Mouse (Mus musculus): ENCODE measurements at regions not wholly inside any gene's neighbourhood (a gene's known extent, or its start where the extent isn't known, plus 50 kb on each side); places are given as distances from the start of the nearest gene placed in this dataset.

DNA sequence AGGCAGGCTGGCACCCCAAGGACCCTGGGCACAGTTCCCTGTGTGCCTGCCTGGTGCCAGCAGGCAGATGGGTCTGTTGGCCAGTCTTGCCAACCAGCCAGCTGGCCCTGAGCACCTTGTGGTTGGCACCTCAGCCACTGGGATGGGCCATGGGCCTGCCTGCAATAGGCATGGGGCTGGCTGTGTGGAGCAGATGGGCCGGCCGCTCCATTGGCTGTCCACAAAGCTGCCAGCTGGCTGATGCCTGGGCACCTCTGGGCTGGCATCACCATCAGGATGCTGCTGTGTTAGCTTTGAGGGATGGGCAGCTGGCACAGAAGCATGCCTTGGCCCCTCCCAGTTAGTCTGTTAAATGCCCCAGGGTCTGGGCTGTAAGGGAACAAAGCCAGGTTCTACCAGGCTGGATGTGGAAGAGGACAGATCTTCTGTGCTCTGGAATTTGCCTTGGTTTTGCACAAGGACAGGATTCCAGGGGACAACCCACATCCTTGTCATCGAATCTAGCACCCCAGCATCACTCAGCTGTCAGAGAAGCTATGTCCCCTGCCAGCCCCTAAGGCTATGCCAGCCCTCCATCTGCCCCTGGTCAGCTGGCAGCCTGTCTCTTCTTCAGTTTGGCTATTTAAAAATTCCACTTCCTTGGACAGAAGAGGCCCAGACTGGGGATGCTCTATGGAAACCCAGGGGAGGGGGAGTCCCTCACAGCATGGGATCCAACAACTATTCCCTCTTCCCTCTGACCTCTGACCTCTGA is 201.8 kb downstream of the Gm26897 start:
- H3K27ac ChIP-seq (ENCODE audit: low read depth, low read length): peak overlapping the region; percentile 23; the same call in 1 of the 2 replicates
- DNase-seq (ENCODE audit: low spot score): peak; percentile 78
- no peak overlapping the region for H3K9ac ChIP-seq (ENCODE audit: low read length)
- peak; percentile 88 for ATAC-seq
- H3K4me2 ChIP-seq (ENCODE audit: low read length): no peak overlapping the region
- H3K27me3 ChIP-seq (replicated peaks; ENCODE audit: control insufficient read depth, insufficient read depth, low read length): no peaks in the 10 kb centered on the region
- no peaks in the 10 kb centered on the region for H3K36me3 ChIP-seq (ENCODE audit: control insufficient read depth, insufficient read depth, low read length)
- H3K4me1 ChIP-seq (ENCODE audit: control insufficient read depth, insufficient read depth, low read length): no peaks in the 10 kb centered on the region
- no peak overlapping the region for H3K4me3 ChIP-seq (ENCODE audit: low read depth, low read length)
- 48% methylated on average over 3 of the region's 3 CpGs for WGBS
- H3K9me3 ChIP-seq (replicated peaks; ENCODE audit: control insufficient read depth, low read length): no peaks in the 10 kb centered on the region

DNA sequence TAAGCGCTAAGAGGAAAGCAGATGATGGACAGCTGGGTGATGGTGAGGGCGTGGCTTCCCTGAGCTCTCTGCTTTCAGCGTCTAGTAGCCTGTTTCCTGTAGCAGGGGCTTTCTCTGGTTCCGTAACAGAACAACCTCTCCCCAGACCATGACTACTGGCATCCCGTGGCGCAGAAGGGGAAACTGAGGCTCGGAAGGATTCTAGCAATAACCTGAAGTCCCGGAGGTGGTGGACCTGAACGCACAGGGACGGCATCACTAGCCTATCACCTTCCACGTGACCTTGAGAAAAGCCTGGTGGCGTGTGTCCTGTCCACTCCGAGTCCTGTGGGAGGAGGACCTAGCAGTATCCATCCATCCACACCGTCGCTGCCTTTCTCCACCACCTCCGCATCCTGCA is 208.1 kb downstream of the Gm26897 start:
- H3K9ac ChIP-seq (ENCODE audit: low read length): no peak overlapping the region
- no peak overlapping the region for H3K4me2 ChIP-seq (ENCODE audit: low read length)
- ATAC-seq (no peak), DNase-seq (ENCODE audit: low spot score) (peak; percentile 45)
- 0 out of 2 replicates have a peak overlapping the region, but pooled peaks have one; percentile 23 for H3K27ac ChIP-seq (ENCODE audit: low read depth, low read length)
- no peaks in the 10 kb centered on the region for H3K27me3 ChIP-seq (replicated peaks; ENCODE audit: control insufficient read depth, insufficient read depth, low read length)
- H3K4me3 ChIP-seq (ENCODE audit: low read depth, low read length): no peak overlapping the region
- H3K9me3 ChIP-seq (replicated peaks; ENCODE audit: control insufficient read depth, low read length): no peaks in the 10 kb centered on the region
- H3K4me1 ChIP-seq (ENCODE audit: control insufficient read depth, insufficient read depth, low read length): peaks cover 34% of the 10 kb centered on the region
- no peaks in the 10 kb centered on the region for H3K36me3 ChIP-seq (ENCODE audit: control insufficient read depth, insufficient read depth, low read length)
- 81% methylated on average over 16 of the region's 16 CpGs for WGBS

DNA sequence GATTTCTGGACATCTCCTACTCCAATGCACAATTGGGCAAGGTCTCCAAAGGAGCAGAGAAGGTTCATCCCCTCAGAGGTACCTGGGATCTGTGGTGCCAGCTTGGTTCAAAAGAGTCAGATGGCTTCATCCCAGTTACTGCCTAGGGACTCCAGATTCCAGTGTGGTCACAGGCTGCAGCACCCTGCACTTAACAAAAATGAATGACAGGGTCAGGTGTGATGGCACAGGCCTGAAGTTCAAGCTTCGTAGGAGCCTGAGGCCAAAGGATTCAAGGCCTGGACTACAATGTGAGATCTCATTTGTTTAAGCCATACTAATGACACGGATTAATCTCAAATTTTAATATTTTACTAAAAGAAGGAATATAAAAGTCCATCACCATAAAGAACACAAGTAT is 209.1 kb downstream of the Gm26897 start:
- ATAC-seq (no peak), DNase-seq (ENCODE audit: low spot score) (no peak)
- Histone ChIP-seq H3K36me3 (ENCODE audit: control insufficient read depth, insufficient read depth, low read length) (no peaks in the 10 kb centered on the region), H3K4me2 (ENCODE audit: low read length) (no peak overlapping the region), H3K27me3 (replicated peaks; ENCODE audit: control insufficient read depth, insufficient read depth, low read length) (no peaks in the 10 kb centered on the region), H3K4me3 (ENCODE audit: low read depth, low read length) (no peak overlapping the region), H3K9ac (ENCODE audit: low read length) (0 out of 2 replicates have a peak overlapping the region, but pooled peaks have one; percentile 5), H3K27ac (ENCODE audit: low read depth, low read length) (peak overlapping the region; percentile 92), H3K4me1 (ENCODE audit: control insufficient read depth, insufficient read depth, low read length) (peaks cover 34% of the 10 kb centered on the region), H3K9me3 (replicated peaks; ENCODE audit: control insufficient read depth, low read length) (no peaks in the 10 kb centered on the region)
- WGBS: 84% methylated on average over 2 of the region's 2 CpGs

DNA sequence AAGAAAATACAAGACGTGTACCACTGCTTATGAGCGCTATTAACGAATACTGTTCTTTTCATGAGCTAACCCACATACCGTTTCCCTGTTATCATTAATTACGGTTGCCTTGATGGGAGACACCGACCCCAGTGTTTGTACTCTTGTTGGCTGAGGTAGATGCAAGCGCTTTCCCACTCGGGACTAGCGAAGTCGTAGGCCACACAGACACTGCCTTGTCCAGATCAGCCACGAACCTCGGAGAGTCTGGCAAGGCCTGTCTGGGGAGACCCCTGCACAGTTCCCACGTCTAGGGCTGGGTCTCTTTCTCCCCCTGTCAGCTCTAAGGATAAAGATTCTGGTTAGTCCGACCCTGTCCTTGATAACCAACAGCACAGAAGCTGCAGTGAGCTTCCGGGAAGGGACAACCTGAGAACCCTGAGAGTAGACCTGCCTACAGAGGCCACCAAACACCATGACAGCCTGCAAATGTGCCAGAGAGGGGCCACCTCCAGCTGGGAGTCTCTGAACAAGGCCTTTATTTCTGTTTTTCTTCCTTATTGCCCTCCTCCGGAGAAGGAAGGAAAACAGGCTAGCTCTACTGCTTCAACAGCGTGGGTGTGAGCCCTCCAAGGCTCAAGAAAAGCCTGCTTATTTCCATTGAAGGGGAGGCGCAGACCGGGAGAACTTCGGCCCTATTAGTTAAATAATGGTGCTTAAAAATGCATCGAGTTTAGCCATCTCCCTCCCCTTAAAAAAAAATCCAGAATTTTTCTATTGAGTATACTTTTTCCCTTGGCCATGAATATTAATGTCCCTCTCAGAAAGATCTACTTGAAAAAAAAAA is 209.8 kb downstream of the Gm26897 start:
- Histone ChIP-seq H3K4me1 (ENCODE audit: control insufficient read depth, insufficient read depth, low read length) (peaks cover 34% of the 10 kb centered on the region), H3K36me3 (ENCODE audit: control insufficient read depth, insufficient read depth, low read length) (no peaks in the 10 kb centered on the region), H3K9ac (ENCODE audit: low read length) (peak overlapping the region; percentile 41; the same call in 1 of the 2 replicates), H3K27ac (ENCODE audit: low read depth, low read length) (peak overlapping the region; percentile 92), H3K27me3 (replicated peaks; ENCODE audit: control insufficient read depth, insufficient read depth, low read length) (no peaks in the 10 kb centered on the region), H3K9me3 (replicated peaks; ENCODE audit: control insufficient read depth, low read length) (no peaks in the 10 kb centered on the region), H3K4me3 (ENCODE audit: low read depth, low read length) (no peak overlapping the region), H3K4me2 (ENCODE audit: low read length) (peak overlapping the region; percentile 45)
- WGBS: 14% methylated on average over 21 of the region's 21 CpGs
- peak; percentile 23 for DNase-seq (ENCODE audit: low spot score)
- ATAC-seq: peak; percentile 37

DNA sequence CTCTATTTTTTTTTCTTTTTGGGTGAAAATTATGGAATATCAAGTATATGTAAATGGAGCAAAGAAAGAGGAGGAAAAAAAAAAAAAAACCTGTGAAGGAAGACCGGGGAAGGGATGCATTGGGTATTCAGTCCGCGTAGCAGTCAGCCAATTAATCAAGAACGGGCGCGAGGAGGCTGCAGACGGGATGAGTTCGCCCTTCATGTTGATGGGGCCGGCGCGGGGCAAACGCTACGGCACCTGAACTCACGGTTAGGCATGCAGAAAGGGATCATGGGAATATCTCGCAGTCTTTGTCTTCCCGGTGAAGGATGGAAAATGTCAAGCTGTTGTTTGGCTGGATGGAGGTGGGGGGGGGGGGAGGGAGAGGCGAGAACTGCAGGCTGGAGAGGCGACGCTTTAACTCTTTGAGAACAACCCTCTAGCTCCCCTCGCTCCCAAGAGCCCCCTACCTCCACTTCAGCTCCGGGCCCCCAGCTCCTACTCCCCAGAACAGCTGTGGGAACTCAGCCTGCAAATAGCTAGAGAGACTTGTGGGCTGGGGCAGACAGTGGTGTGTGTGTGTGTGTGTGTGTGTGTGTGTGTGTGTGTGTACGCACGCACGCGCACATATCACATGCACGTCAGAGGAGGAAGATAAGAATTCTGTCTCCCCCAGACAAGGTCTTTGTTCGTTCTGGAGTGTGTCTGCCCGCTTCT is 210.7 kb downstream of the Gm26897 start:
- Histone ChIP-seq H3K4me1 (ENCODE audit: control insufficient read depth, insufficient read depth, low read length) (peaks cover 34% of the 10 kb centered on the region), H3K4me3 (ENCODE audit: low read depth, low read length) (0 out of 2 replicates have a peak overlapping the region, but pooled peaks have one; percentile 6), H3K27ac (ENCODE audit: low read depth, low read length) (peak overlapping the region; percentile 92), H3K4me2 (ENCODE audit: low read length) (peak overlapping the region; percentile 45), H3K36me3 (ENCODE audit: control insufficient read depth, insufficient read depth, low read length) (no peaks in the 10 kb centered on the region), H3K27me3 (replicated peaks; ENCODE audit: control insufficient read depth, insufficient read depth, low read length) (no peaks in the 10 kb centered on the region), H3K9me3 (replicated peaks; ENCODE audit: control insufficient read depth, low read length) (no peaks in the 10 kb centered on the region), H3K9ac (ENCODE audit: low read length) (peak overlapping the region; percentile 56)
- ATAC-seq: peak; percentile 85
- peak; percentile 94 for DNase-seq (ENCODE audit: low spot score)
- WGBS: 8% methylated on average over 27 of the region's 28 CpGs

DNA sequence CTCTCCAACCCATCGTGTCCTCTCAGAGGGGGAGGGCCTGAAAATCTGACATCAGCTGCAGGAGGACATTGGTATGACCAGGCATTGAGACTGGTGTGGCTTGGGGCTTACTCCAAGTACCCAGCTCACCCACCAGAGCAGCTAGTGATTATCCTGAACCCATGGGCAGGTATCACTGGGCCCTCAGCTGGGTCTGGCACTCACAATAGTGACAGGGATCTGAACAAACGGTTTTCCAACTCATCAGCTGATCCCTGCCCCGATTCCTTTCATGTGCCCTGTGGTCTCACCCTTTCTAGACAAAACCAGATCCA is 211.2 kb downstream of the Gm26897 start:
- Histone ChIP-seq H3K9me3 (replicated peaks; ENCODE audit: control insufficient read depth, low read length) (no peaks in the 10 kb centered on the region), H3K9ac (ENCODE audit: low read length) (peak overlapping the region; percentile 56; the same call in 1 of the 2 replicates), H3K27ac (ENCODE audit: low read depth, low read length) (peak overlapping the region; percentile 92), H3K4me2 (ENCODE audit: low read length) (peak overlapping the region; percentile 45), H3K27me3 (replicated peaks; ENCODE audit: control insufficient read depth, insufficient read depth, low read length) (no peaks in the 10 kb centered on the region), H3K4me3 (ENCODE audit: low read depth, low read length) (no peak overlapping the region), H3K4me1 (ENCODE audit: control insufficient read depth, insufficient read depth, low read length) (peaks cover 34% of the 10 kb centered on the region), H3K36me3 (ENCODE audit: control insufficient read depth, insufficient read depth, low read length) (no peaks in the 10 kb centered on the region)
- ATAC-seq: no peak
- DNase-seq (ENCODE audit: low spot score): peak; percentile 10
- WGBS: 54% methylated on average over 3 of the region's 3 CpGs

DNA sequence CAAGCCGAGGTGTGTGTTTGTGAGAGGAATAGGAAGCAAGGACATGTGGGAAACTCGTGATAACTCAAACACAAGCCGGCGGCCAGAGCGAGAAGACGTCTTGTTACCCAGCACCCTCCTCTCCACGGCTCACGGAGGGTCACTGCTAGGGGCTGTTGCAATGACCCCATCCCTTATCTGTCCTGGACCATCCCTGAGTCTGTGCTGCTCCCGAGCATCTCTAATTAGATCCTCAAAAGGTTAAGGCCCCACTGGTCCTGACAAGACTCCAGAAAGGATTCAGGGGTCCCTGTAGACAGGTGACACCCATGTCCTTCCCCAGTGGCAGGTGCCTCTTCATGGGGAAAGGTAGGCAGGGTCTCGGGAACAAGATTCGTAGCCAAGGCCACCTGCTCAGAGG is 212.6 kb downstream of the Gm26897 start:
- H3K4me3 ChIP-seq (ENCODE audit: low read depth, low read length): no peak overlapping the region
- DNase-seq (ENCODE audit: low spot score) (no peak), ATAC-seq (no peak)
- H3K4me1 ChIP-seq (ENCODE audit: control insufficient read depth, insufficient read depth, low read length): peaks cover 34% of the 10 kb centered on the region
- 87% methylated on average over 11 of the region's 11 CpGs for WGBS
- no peaks in the 10 kb centered on the region for H3K36me3 ChIP-seq (ENCODE audit: control insufficient read depth, insufficient read depth, low read length)
- no peak overlapping the region for H3K4me2 ChIP-seq (ENCODE audit: low read length)
- H3K27ac ChIP-seq (ENCODE audit: low read depth, low read length): no peak overlapping the region
- no peak overlapping the region for H3K9ac ChIP-seq (ENCODE audit: low read length)
- no peaks in the 10 kb centered on the region for H3K27me3 ChIP-seq (replicated peaks; ENCODE audit: control insufficient read depth, insufficient read depth, low read length)
- no peaks in the 10 kb centered on the region for H3K9me3 ChIP-seq (replicated peaks; ENCODE audit: control insufficient read depth, low read length)

DNA sequence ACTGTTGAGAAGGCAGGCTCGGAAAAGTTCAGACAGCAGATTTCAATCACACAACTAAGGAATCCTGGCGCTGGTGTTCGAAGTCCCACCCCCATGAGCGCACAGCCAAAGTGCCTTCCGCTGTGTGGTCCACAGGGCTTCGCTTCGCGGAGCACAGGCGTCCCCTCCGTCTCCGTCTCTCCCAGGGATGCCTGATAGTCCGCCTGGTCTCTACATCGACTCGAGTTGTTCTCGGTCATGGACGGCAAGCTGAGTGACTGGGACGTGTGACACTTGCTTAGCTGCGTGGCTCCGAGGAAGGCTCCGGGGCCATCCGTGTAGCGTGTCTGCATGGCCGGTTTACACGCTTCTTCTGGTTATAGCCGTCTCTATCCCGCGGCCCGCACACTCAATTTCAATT is 224.0 kb downstream of the Gm26897 start:
- 62% methylated on average over 28 of the region's 28 CpGs for WGBS
- ATAC-seq (no peak), DNase-seq (ENCODE audit: low spot score) (peak; percentile 42)
- no peak overlapping the region for H3K4me3 ChIP-seq (ENCODE audit: low read depth, low read length)
- H3K9me3 ChIP-seq (replicated peaks; ENCODE audit: control insufficient read depth, low read length): no peaks in the 10 kb centered on the region
- H3K27me3 ChIP-seq (replicated peaks; ENCODE audit: control insufficient read depth, insufficient read depth, low read length): no peaks in the 10 kb centered on the region
- peak overlapping the region; percentile 20; the same call in 1 of the 2 replicates for H3K4me2 ChIP-seq (ENCODE audit: low read length)
- no peaks in the 10 kb centered on the region for H3K36me3 ChIP-seq (ENCODE audit: control insufficient read depth, insufficient read depth, low read length)
- peaks cover 3% of the 10 kb centered on the region; the same call in 1 of the 2 replicates for H3K4me1 ChIP-seq (ENCODE audit: control insufficient read depth, insufficient read depth, low read length)
- 0 out of 2 replicates have a peak overlapping the region, but pooled peaks have one; percentile 24 for H3K27ac ChIP-seq (ENCODE audit: low read depth, low read length)
- H3K9ac ChIP-seq (ENCODE audit: low read length): peak overlapping the region; percentile 8; the same call in 1 of the 2 replicates
